Mouse (Mus musculus): ENCODE measurements around the gene Hsd3b7.
"Not testable (repeated sequence)": the region's sequence is repeated elsewhere in the genome, so short reads cannot be mapped to it uniquely, and the experiment has no call there.

The Hsd3b7 gene

DNA sequence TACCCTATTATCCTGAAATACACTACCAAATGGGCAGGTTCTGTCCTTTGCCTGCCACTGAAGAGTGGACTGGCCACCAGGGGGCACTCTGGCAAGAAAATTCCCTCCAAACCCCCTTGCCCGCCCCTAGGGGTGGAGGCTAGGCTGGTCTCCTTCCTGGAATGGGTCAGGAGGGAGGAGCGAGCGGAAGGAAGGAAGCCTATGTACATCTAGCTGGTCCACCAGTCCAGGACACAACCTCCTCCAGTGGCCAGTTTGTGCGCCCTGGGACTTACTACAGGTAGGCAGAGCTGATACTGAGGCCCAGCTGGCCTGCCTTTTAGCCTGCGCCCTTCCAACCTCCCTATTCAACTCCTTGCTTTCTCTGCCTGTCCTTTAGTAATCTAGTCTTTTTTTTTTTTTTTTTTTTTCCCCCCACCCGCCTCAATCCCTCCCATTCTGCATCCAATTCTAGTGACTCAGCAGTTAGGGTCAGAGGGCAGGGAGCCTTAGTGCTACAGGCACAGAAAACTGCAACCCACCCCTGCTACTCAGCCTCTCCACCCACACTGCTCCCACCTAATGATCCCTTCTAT, at the start of gene Hsd3b7:
Gene Hsd3b7 (plus strand): TSS at position 170 of the 575 bp plus-strand sequence.
- peak; percentile 94 for DNase-seq (ENCODE audit: low read depth)

DNA sequence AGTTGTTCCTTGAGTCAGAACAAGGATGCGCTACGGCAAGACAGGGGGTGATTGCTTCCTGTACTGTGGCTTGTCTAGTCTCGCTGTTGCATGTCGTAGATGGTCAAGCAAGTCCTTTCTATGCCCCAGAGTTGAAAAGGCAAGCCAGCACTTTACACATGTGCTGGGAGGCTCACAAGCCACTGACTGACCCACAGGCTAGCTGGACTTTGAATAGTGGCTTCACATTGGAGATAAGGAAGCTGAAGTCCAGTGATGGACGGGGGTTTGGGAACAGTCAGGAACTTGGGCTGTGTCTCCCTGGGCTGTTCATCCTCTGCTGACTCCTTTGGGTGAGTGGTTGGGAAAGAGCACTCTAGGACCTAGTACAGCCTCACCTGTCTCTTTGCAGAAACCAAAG, 48.8 kb upstream of the Hsd3b7 start:
- no peak for DNase-seq (ENCODE audit: low read depth)

DNA sequence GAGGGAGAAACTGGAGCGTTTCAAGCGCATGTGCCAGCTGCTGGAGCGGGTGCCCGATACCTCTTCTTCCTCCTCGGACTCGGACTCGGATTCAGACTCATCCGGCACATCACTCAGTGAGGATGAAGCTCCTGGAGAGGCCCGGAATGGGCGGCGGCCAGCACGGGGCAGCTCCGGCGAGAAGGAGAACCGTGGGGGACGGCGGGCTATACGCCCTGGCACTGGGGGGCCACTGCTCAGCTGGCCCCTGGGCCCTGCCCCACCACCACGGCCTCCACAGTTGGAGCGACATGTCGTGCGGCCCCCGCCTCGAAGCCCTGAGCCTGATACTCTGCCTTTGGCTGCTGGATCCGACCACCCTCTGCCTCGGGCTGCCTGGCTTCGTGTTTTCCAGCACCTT, 48.3 kb upstream of the Hsd3b7 start:
- no peak for DNase-seq (ENCODE audit: low read depth)

- no peak for DNase-seq (ENCODE audit: low read depth)
Measured at GRCm38 (mm10) chr7:127753158-127753557, 47.2 kb upstream of the Hsd3b7 start.

GRCm38 (mm10) chr7:127753741-127754140, 46.7 kb upstream of the Hsd3b7 start:
- DNase-seq (ENCODE audit: low read depth), result no peak

- no peak for DNase-seq (ENCODE audit: low read depth)
Measured at GRCm38 (mm10) chr7:127759716-127760115, 40.7 kb upstream of the Hsd3b7 start.

DNA sequence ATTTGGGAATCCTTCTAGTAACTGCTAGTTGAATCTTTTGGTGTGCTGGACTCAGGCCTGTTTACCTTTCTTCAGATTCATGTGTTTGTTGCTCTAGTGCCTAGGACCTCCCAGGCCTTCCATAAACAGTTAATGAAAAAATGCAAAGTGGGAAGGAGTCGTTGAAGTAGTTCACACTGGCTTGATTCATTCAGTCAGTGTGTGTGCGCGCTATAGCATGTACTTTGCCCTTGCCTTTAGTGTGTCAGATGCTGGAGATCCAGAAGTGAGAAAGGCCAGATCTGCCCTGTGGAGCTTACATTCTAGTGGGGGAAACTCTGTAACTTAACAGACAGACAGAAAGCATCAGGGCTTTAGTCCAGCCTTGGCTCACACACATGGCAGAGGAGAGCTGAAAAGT, 39.9 kb upstream of the Hsd3b7 start:
- no peak for DNase-seq (ENCODE audit: low read depth)

DNA sequence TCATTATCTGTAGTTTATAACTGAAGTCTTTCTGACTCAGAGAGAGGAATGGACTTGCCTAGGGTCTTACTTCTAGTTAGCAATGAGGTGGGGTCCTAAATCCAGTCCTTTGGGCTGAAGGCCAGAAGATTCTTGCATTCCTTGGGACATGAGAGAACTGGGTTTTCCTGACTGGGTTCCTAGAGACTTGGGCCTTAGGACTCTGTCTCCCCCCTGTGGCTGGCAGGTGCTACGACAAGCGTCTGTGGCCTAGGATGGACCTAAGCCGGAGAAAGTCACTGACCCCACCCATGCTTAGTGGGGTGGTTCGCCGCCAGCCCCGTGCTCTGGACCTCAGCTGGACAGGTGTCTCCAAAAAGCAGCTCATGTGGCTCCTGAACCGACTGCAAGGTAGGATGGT, 39.4 kb upstream of the Hsd3b7 start:
- DNase-seq (ENCODE audit: low read depth), result peak; percentile 83

DNA sequence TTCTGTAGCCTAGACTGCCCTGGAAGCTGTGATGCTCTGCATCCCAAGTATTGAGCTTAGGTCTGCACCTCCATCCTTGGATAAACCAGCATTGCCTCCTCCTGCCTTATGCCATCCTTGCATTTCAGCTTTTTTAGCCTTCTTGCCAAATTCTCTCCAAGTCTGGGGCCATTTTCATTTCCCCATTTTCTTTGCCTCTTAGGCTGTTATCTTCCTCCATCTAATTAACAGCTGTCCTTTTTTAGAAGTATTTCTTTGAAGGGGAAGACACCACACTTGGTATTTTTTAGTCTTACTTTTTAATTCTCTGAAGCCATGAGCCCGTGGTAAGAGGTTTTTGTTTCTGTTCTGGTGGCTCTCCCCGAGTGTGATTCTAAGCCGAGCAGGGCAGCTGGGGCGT, 36.8 kb upstream of the Hsd3b7 start:
- no peak for DNase-seq (ENCODE audit: low read depth)

DNA sequence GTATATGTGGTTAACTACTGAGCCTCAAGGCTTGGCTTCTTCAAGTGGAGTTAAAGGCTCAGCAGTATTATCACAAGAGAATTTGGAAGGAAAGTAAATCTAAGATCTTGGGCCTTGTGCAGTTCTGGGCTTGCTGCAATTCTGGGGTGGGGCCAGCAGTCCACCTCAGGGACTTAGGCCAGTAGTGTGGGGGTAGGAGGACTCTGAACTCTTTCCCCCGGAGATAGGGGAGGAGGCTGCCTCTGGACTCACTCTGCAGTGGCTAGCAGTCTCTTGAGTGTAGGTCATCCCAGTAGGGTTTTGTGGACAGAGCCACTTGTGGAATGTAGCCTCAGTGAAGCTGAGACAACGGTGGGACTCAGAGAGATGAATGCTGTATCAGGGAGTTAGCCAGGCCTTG, 34.6 kb upstream of the Hsd3b7 start:
- no peak for DNase-seq (ENCODE audit: low read depth)

DNA sequence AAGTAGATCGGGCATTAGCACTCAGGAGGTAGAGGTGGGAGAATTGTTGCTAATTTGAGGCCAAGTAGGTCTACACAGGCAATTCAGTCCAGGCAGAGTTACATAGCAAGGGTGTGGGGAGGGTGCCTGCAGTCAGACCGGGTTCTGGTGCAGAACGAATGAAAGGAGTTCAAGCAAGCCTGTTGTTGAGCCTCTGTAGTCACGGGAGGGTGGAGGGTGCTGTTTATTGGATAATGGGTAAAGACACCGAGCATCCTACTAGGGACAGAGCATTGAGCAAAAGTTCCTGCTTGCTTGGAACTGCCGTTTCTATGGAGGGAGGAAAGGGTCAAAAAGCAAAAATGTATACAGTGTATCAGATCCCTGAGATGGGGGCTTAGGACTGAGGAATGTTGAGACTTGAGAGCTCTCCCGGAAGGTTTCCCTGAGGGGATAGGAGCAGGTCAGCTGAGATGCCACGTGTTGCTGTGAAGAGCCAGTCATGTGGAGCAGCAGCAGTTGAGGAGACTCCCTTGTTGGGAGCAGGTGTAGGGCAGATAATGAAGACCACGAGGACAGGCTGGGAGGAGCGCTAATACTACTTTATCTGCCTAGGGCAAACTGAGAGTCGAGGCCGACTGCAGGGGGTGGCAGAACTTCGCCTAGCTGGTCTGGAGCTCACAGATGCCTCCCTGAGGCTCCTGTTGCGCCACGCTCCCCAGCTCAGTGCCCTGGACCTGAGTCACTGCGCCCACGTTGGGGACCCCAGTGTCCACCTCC, 33.4 kb upstream of the Hsd3b7 start:
- no peak for DNase-seq (ENCODE audit: low read depth)

DNA sequence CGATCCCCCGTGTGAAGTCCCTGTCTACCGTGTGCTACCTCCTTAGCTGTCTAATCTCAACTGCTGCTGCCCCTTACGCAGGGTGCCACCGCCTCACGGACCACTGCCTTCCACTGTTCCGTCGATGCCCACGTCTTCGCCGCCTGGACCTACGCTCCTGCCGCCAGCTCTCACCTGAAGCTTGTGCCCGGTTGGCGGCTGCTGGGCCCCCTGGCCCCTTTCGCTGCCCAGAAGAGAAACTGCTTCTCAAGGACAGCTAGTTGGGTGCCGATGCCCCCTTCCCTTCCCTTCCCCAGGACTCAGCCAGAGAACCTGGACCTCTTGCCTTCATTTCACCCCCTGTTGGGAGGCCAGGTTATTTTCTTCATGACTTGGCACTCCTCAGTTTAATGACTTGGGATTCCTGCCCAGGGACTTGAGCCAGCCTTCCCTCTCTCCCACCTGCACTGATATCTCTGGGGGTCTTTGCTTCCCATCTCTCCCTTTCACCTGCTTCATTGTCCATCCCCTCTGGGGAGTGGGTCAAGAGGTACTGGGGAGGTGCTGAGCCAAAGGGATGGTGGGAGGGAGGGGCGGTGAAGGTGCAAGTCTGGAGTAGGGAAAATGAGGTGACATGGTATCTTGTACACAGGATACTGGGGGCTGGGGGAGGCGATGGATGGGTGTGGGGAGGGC, 32.6 kb upstream of the Hsd3b7 start:
- DNase-seq (ENCODE audit: low read depth), result no peak

GRCm38 (mm10) chr7:127768346-127768996, 31.9 kb upstream of the Hsd3b7 start:
- DNase-seq (ENCODE audit: low read depth), result no peak

DNA sequence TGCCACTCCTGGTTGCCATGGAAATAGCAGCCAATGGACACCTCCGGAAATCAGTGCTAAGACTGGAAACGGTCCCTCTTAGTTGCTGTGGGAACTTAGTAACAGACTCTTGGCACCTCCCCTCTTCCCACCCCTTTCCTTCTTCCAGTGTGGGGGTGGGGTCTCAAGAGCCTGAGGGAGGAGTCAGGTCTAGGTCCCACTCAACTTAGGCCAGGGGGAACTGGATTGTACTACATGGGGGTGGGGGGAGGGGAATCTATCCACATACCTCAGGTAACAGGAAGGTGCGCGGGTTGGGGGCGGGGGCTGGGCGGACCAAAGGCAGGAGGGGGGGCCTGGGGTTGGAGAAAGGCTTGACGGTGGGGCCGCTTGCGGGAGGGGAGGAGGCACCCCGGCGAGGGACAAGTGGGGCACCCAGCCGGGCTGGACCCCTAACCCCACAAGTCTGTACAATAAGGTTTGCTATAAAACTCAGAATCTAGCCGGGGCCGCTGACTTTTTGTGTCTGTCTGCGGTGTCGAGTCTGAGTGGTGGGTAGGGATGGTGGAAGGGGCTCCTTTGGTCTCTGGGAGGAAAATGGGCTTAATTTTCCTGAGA, 31.3 kb upstream of the Hsd3b7 start:
- peak; percentile 97 for DNase-seq (ENCODE audit: low read depth)

DNA sequence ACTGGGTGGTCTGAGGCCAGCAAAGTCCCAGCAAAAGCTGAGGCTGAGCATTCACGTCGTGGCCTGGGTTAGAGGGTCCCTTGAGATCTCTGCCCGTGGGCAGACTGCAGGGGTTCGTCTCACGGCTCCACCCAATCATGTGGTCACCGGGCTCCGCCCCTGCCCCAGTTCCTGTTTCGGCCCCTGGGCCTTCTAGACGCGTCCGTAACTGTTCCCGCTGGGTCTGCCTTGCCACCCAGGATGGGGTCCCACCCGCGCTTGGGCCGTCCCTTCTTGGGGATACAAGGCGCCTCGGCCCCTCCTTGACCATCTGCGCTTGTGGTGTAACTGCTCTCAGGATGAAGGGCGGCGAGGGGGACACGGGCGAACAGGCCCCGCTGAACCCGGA, 30.8 kb upstream of the Hsd3b7 start, which contains the start of gene Orai3:
Gene Orai3 (plus strand): TSS at position 165 of the 388 bp plus-strand sequence.
- DNase-seq (ENCODE audit: low read depth), result peak; percentile 91

GRCm38 (mm10) chr7:127770039-127770905, 30.1 kb upstream of the Hsd3b7 start:
- DNase-seq (ENCODE audit: low read depth), result peak; percentile 29

GRCm38 (mm10) chr7:127771262-127771661, 29.1 kb upstream of the Hsd3b7 start:
- no peak for DNase-seq (ENCODE audit: low read depth)

DNA sequence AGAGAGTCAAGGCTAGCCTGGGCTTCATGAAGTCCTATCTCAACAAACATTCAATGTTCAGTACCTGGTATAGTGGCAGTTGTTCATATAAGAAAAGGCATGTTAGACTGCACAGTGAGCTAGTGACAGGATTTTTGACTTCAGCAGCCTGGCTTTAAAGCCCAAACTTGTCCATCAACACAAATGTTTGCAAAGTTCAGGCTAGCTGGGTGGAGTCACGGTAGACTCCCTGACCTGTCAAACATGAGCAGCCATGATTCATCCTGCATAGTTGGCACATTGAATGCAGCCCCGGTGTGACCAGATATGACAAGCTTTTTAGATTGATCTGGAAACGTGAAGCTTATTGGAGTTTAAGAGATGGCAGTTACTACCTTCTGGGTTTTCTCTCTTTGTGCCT, 28.3 kb upstream of the Hsd3b7 start:
- peak; percentile 55 for DNase-seq (ENCODE audit: low read depth)

GRCm38 (mm10) chr7:127772557-127772956, 27.8 kb upstream of the Hsd3b7 start:
- DNase-seq (ENCODE audit: low read depth), result no peak

DNA sequence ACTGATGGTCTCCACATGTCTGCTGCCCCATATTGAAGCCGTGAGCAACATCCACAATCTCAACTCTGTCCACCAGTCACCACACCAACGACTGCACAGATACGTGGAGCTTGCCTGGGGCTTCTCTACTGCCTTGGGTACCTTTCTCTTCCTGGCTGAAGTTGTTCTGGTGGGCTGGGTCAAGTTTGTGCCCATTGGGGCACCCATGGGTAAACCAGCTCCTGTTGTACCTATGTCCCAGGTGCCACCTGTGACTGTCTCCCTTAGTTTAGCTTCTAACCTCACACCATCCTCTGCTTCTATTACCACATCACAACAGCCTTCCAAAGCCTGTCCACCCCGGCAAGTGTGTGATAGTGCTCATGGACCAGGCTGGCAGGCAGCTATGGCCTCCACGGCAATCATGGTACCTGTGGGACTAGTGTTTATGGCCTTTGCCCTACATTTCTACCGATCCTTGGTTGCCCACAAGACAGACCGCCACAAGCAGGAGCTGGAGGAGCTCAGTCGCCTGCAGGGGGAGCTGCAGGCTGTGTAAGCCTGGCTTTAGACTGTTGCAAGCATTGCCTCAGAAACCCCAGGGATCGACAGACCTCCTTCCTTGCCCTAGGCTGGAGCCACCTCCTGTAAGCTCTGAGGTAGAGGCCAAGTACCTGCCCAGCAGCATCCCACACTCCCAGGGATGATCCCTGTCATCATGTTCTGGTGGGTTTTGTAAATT, 26.6 kb upstream of the Hsd3b7 start:
- peak; percentile 84 for DNase-seq (ENCODE audit: low read depth)

GRCm38 (mm10) chr7:127775837-127776236, 24.6 kb upstream of the Hsd3b7 start:
- DNase-seq (ENCODE audit: low read depth), result not testable (repeated sequence)
